Mouse (Mus musculus): ENCODE results near the gene Srbd1.

DNA sequence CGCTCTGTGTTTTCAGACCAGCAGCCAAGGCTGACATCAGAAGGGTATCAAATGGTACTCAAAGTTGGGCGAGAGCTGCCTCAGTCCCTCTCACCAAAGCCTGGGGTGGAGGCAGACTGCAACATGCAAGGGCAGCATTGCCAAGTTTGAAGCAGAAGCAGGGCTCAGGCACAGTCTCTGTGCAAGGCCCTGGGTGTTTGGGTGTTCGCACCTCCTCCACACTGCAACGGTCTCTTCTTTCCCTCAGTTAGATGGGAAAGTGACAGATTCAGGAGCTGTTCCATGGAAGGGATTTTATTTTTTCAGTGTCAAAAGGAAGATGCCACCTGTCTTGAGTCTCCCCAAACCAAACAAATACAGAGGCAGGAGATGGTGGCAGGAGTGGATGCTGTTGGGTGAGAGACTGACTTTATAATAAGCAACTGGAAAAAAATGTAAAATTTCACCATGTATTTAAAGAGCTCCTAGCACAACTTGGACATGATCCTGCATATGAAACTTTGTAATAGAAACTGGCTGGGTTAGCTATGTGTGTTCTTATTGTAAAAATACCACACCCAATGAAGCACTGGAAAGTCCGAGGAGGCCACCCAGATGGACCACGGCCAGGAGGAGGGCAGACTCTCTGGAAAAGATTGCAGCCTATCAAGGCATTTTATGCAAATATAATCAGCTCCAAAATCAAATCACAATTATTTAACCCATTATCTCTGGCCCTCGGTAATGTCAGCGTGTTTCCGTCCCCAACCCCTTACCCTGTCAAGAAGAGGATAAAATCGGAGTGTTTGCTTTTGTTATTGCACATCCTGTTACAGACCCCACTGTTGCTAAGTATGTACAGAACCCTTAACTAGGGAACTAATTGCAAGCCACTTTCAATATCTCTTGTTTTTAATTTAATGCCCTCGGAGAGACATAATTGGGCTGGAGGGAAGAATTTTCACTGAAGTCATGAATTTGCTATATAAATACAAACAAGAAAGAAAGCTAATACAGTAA lies 195.8 kb downstream of the Srbd1 start:
- TF ChIP-seq CTCF (IDR thresholded peaks at IDR 0.05), result no peak
- no peak for TF ChIP-seq EP300 (IDR thresholded peaks at IDR 0.05)
